Mouse (Mus musculus): ENCODE results near the gene Hsd17b2.

Hsd17b2 gene

GRCm38 (mm10) chr8:117715896-117716295 lies 14.2 kb downstream of the Hsd17b2 start:
- DNase-seq: no peak

- DNase-seq: peak; percentile 86
Measured at GRCm38 (mm10) chr8:117718152-117718860, 16.6 kb downstream of the Hsd17b2 start.

GRCm38 (mm10) chr8:117726467-117726866 lies 24.8 kb downstream of the Hsd17b2 start:
- no peak for DNase-seq

- peak; percentile 69 for DNase-seq
Measured at GRCm38 (mm10) chr8:117727561-117727960, 25.9 kb downstream of the Hsd17b2 start.

- peak; percentile 64 for DNase-seq
Measured at GRCm38 (mm10) chr8:117728234-117728633, 26.5 kb downstream of the Hsd17b2 start.

- DNase-seq: no peak
Measured at GRCm38 (mm10) chr8:117730980-117731379, 29.3 kb downstream of the Hsd17b2 start.

GRCm38 (mm10) chr8:117736657-117737175 lies 35.0 kb downstream of the Hsd17b2 start:
- DNase-seq: peak; percentile 79

- DNase-seq: peak; percentile 81
Measured at GRCm38 (mm10) chr8:117738206-117738605, 36.5 kb downstream of the Hsd17b2 start.

- DNase-seq: peak; percentile 60
Measured at GRCm38 (mm10) chr8:117740387-117740998, 38.8 kb downstream of the Hsd17b2 start.

GRCm38 (mm10) chr8:117742431-117743012 lies 40.8 kb downstream of the Hsd17b2 start:
- DNase-seq: peak; percentile 89

- DNase-seq: no peak
Measured at GRCm38 (mm10) chr8:117746651-117747050, 44.9 kb downstream of the Hsd17b2 start.

GRCm38 (mm10) chr8:117747428-117747827 lies 45.7 kb downstream of the Hsd17b2 start:
- DNase-seq: peak; percentile 44

- peak; percentile 60 for DNase-seq
Measured at GRCm38 (mm10) chr8:117747886-117748730, 46.4 kb downstream of the Hsd17b2 start.

GRCm38 (mm10) chr8:117749436-117749835 lies 47.7 kb downstream of the Hsd17b2 start:
- DNase-seq: no peak

GRCm38 (mm10) chr8:117757900-117758299 lies 56.2 kb downstream of the Hsd17b2 start:
- no peak for DNase-seq

GRCm38 (mm10) chr8:117762776-117763175 lies 61.1 kb downstream of the Hsd17b2 start:
- no peak for DNase-seq

GRCm38 (mm10) chr8:117764625-117765024 lies 62.9 kb downstream of the Hsd17b2 start:
- no peak for DNase-seq

- no peak for DNase-seq
Measured at GRCm38 (mm10) chr8:117765947-117766346, 64.2 kb downstream of the Hsd17b2 start.

- no peak for DNase-seq
Measured at GRCm38 (mm10) chr8:117768971-117769370, 67.3 kb downstream of the Hsd17b2 start.

- no peak for DNase-seq
Measured at GRCm38 (mm10) chr8:117771115-117771836, 69.6 kb downstream of the Hsd17b2 start.

- peak; percentile 52 for DNase-seq
Measured at GRCm38 (mm10) chr8:117772126-117772525, 70.4 kb downstream of the Hsd17b2 start.

- DNase-seq: peak; percentile 16
Measured at GRCm38 (mm10) chr8:117772597-117772996, 70.9 kb downstream of the Hsd17b2 start.
